Mouse (Mus musculus) kidney, postnatal 10 days (tissue): ENCODE measurements around the gene Nsfl1c.

Source experiments
- DNase-seq: peaks from one replicate; pipeline ENCODE4 v3.0.0; 2021; ENCODE audit warnings: mixed read lengths

The Nsfl1c gene

DNA sequence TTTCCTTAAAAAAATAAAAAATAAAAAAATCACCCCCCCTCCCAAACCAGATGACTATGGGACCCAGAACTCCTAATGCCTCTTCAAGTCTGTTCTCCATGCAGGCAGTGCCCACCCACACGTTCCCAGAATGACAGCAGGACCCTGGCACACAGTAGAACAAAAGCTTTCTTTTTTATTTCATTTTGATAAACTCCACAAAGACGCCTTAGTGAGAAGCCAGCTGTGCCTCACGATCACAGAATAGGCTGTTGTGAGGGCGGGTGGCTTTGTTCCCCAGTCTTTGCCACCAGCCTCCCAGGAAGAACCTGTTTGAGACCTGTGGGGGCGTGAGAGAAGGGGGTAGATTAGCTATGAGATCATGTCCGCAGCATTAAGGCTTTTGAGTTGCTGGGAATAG is 50.7 kb downstream of the Nsfl1c start:
- DNase-seq: no peak

DNA sequence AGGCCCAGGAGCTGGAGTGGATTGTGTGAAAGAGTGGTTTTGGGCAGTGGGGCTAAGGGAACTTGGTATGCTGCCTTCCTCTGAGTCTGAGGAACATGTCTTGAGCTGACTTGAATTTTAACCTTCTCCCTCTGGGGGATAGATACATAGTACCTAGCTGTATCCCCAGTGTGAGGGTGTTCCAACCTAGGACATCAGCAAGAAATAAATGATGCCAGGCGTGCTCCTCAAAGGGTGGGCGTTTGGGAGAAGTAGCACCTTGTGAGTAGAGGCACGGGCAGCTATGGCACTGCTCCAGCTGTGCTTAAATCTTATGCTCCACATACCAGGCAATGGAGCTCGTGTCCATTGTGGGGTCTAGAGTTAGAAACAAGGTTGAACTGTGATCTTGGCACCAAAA is 52.6 kb downstream of the Nsfl1c start:
- DNase-seq: no peak

DNA sequence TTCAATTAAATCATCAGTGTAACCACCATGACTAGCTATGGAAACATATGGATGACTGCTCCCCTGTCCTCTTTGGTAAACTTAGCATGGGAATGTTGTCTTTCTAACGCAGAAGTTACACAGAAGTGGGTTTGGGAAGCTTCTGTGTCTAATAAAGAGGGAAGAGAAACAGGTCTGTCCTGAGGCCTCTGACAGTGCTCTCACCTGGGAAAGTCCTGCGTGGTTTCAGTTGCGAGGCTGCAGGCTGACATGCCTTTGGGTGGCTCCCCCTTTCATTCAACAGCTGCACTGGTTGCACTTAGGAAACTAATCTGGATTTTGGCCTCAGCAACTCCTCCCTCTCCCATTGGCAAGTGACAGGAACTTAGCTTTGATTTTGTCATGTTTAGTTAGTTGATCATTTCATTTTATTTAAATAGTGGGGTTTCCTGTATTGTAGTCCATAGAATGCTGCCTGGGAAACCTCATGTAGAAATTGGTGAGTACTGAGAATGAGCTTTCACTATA is 55.7 kb downstream of the Nsfl1c start:
- DNase-seq: no peak
